8 mouse cellular contexts compared by ENCODE assay signal in the genomic region with DNA sequence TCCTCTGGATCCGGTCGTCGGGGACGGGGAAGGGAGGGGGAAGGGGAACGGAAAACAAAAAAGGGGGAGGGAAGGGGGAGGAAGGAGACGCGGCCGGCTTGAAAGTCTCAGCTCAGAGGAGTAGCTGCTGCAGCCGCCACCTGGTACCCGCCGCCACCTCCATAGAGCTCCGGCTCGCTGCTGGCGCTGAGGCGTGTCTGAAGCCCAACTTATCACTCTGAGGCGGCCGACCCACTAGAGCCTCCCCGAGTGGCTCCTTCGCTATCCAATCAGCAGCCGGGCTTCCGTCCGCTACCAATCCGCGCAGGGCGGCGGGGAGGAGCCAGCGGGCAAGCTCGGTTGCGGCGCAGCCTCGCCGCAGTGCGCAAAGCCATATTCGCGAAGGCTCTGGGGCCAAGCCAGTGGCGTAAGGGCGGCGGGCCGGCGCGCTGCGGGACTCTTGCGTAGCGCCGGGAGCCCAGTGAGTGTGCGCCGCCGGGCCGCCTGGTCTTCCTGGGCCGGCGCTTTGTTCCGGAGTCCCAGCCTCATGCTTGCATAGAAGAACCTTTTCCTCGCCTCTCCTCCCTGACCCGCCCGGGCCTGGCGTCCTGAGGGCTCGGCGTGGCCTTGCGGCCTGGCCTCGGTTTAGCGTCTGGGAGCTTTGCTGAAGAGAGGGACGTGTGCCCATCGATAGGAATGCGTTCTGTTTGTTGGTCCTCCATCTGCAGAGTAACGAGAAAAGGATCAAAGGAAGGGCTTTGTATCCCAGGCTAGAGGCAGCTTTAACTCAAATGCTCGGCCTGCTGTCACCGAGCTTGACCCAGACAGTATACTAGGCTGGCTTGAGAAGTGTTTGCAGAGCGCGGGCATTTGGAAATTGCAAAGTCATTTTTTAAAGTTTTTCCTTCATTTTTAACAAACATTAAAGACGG. TPM values are rescaled to one million over a fixed set of nuclear protein-coding genes. Genes with fewer than 3 reads are reported as not detected.
DNase-seq lines count a peak whose midpoint lies in the region; ATAC-seq lines count a peak whose summit lies in the region.

Gene Eif4g2 (minus strand): TSS at position 209 of the 911 bp plus-strand sequence.

- WGBS in forebrain, embryonic 14.5 days: under 1% methylated on average over 69 of the region's 70 CpGs
- under 1% methylated on average over 66 of the region's 70 CpGs for WGBS in neural tube, embryonic 15.5 days

- peak within 1 kb of the TSS; percentile 79 for H3K4me2 ChIP-seq in forebrain, embryonic 14.5 days (ENCODE audit: low read length)
- H3K4me2 ChIP-seq in neural tube, embryonic 15.5 days: peak within 1 kb of the TSS; percentile 86

- no peaks in the 10 kb centered on the region for H3K9me3 ChIP-seq in forebrain, embryonic 14.5 days (replicated peaks; ENCODE audit: control insufficient read depth, low read length)
- no peaks in the 10 kb centered on the region for H3K9me3 ChIP-seq in neural tube, embryonic 15.5 days (replicated peaks)

- intact Hi-C loops in heart, postnatal 14 days (cut with DNase I): loop anchor here (1.0 to 2.0 kb wide), 2 partner anchors 39 to 74 kb away; no protein-coding TSS in a partner anchor

- no peaks in the 10 kb centered on the region for H3K27me3 ChIP-seq in forebrain, embryonic 14.5 days (replicated peaks; ENCODE audit: control insufficient read depth, insufficient read depth, low read length)
- no peaks in the 10 kb centered on the region for H3K27me3 ChIP-seq in neural tube, embryonic 15.5 days (replicated peaks)

- peak; percentile 99 for ATAC-seq in forebrain, embryonic 14.5 days
- ATAC-seq in neural tube, embryonic 15.5 days (ENCODE audit: low FRiP score): peak; percentile 99

- peaks cover 36% of the 10 kb centered on the region for H3K36me3 ChIP-seq in forebrain, embryonic 14.5 days (ENCODE audit: control insufficient read depth, insufficient read depth, low read length)
- peaks cover 29% of the 10 kb centered on the region for H3K36me3 ChIP-seq in neural tube, embryonic 15.5 days

- peak within 1 kb of the TSS; percentile 100 for H3K27ac ChIP-seq in forebrain, embryonic 14.5 days (ENCODE audit: low read depth, low read length)
- H3K27ac ChIP-seq in neural tube, embryonic 15.5 days (replicated peaks): peak within 1 kb of the TSS; percentile 100

- peaks cover 13% of the 10 kb centered on the region for H3K4me1 ChIP-seq in forebrain, embryonic 14.5 days (ENCODE audit: control insufficient read depth, insufficient read depth, low read length)
- H3K4me1 ChIP-seq in neural tube, embryonic 15.5 days: peaks cover 29% of the 10 kb centered on the region

- H3K4me3 ChIP-seq in forebrain, embryonic 14.5 days (ENCODE audit: low read depth, low read length): peak within 1 kb of the TSS; percentile 100
- peak within 1 kb of the TSS; percentile 90 for H3K4me3 ChIP-seq in neural tube, embryonic 15.5 days (replicated peaks)

- peak; percentile 97 for DNase-seq in ES-CJ7 (ENCODE audit: low read depth, low spot score)
- peak; percentile 99 for DNase-seq in cerebellum, adult 11 months
- DNase-seq in forebrain, embryonic 14.5 days (ENCODE audit: low spot score): peak; percentile 99
- peak; percentile 99 for DNase-seq in heart, postnatal 14 days
- peak; percentile 99 for DNase-seq in layer of hippocampus, adult 11-12 months (ENCODE audit: low spot score)
- peak; percentile 99 for DNase-seq in lung, adult 18-20 months
- peak; percentile 99 for DNase-seq in testis, postnatal 14 days (ENCODE audit: low spot score)

- peak within 1 kb of the TSS; percentile 100 for H3K9ac ChIP-seq in forebrain, embryonic 14.5 days (ENCODE audit: low read length)
- H3K9ac ChIP-seq in neural tube, embryonic 15.5 days (replicated peaks): peak within 1 kb of the TSS; percentile 99

RNA-seq across cellular contexts. Expression of gene Eif4g2, which starts in this region (rescaled TPM):
- polyA plus RNA-seq in forebrain, embryonic 14.5 days (2014; fragmentation: Nextera tagmentation; extraction: Ambion mirVana): 1,462 and 1,469 TPM in 2 replicates
- 1,000 to 10,000 TPM in 1 of 2 experiments, 100 to 1,000 TPM in 1; 934 to 1,085 TPM for total RNA-seq in heart, postnatal 14 days (2021)
- 876 and 927 TPM in 2 replicates for polyA plus RNA-seq in neural tube, embryonic 15.5 days (2015; fragmentation: Nextera tagmentation; extraction: Ambion mirVana)

Comparison
In these comparisons a context has a peak if more than half of its experiments do, and no peak if none do; other contexts are left out.
1. Peak in every context shown above with its lines: DNase-seq, ATAC-seq, H3K4me3 ChIP-seq and H3K27ac ChIP-seq.